Mouse (Mus musculus): ENCODE measurements around the gene Iqcn.

The Iqcn gene

GRCm38 (mm10) chr8:70724216-70724615 lies 21.0 kb downstream of the Iqcn start:
- no peak for DNase-seq (ENCODE audit: extremely low read depth, insufficient read length, low spot score)

GRCm38 (mm10) chr8:70725792-70726447 lies 22.7 kb downstream of the Iqcn start:
- DNase-seq (ENCODE audit: extremely low read depth, insufficient read length, low spot score) = no peak

GRCm38 (mm10) chr8:70726721-70727120 lies 23.5 kb downstream of the Iqcn start:
- DNase-seq (ENCODE audit: extremely low read depth, insufficient read length, low spot score) = no peak

GRCm38 (mm10) chr8:70729808-70730475 lies 26.7 kb downstream of the Iqcn start:
- DNase-seq (ENCODE audit: extremely low read depth, insufficient read length, low spot score) = no peak

GRCm38 (mm10) chr8:70730956-70731355 lies 27.7 kb downstream of the Iqcn start:
- DNase-seq (ENCODE audit: extremely low read depth, insufficient read length, low spot score) = no peak

GRCm38 (mm10) chr8:70737705-70738104 lies 34.4 kb downstream of the Iqcn start:
- DNase-seq (ENCODE audit: extremely low read depth, insufficient read length, low spot score) = no peak

DNA sequence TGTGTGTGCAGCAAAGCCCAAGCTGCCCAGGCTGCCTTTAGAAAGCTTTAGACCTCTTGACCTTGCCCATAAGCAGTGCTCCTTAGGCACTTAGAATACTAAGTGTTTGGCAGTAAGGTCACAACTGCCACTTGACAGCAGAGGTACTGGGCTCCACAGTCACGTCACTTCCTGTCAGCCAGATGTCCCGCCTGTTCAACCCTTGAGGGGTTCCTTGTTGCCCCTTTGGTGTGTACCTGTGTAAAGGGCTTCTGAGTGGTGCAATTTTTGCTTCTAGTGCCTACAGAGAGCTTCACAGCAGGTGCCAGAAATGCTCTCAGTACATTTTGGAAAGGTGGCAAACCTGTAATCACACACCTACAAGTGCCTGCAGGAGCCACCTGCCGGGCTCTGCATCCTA lies 35.0 kb downstream of the Iqcn start:
- no peak for DNase-seq (ENCODE audit: extremely low read depth, insufficient read length, low spot score)

DNA sequence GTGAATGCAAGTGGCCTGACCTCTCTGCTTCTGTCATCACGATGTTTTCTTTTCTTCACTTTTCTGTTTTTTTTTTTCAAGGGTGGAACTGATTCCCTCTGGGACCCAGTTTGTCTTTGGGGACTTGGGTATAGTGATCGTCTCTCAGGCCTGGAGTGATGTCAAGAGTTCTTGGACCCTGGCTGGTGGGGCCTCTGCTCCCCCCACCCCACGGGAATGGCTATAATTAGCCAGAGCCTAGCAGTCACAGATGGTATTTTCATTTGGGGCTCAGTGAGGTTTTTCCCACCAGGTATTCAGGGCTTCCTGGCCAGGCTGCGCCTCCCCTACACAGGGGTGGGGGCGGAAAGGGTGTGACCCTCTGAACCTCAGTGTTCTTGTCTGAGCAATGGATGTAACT lies 38.4 kb downstream of the Iqcn start:
- DNase-seq (ENCODE audit: extremely low read depth, insufficient read length, low spot score) = no peak

DNA sequence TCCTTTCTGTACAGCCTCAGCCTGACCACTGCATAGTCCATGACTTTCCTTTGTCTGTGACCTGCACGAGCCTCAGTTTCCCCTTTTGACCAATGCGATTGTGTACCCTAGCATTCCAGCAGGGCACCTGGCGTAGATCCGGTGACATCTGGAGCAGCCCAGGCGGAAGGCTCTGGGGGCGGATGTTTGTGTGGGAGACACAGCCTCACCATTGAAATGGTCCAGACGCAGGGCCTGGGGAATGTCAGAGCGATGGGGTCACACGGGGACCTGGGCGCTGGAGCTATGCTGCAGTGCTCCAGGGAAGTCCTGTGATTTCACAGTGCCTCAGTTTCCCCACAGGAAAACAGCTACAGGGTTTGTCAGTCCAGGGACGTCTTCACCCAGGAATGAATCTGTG lies 38.9 kb downstream of the Iqcn start:
- no peak for DNase-seq (ENCODE audit: extremely low read depth, insufficient read length, low spot score)

DNA sequence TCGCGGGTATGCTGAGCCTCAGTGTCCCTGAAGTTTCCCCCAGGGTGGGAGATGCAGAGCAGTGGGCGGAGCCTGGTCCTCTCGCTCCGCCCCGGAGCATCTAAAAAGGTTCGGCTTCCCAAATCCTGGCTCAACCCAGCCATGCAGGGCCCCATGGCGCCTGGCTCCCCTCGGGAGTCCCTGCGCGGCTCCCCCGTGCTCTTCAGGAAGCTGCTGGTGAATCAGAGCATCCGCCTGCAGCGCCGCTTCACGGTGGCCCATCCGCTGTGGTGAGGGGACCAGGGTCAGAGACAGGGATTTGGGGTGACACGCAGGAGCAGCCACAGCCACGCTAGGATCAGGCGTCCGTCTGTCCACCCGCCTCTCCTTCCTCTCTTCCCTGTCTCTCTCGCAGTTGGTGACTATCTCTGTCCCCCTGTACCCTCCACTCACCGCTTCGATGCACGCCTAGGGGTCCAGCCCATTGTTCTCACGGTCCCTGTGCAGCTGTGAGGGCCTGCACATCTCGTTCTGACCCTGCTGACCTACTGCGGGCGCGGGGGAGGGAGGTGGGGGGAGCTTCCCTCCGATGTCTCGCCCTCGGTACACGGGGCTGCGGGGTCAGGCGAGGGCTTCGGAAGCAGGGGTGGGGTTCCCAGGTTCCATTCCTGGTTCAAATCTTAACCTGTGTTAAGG lies 39.9 kb downstream of the Iqcn start:
- no peak for DNase-seq (ENCODE audit: extremely low read depth, insufficient read length, low spot score)

- DNase-seq (ENCODE audit: extremely low read depth, insufficient read length, low spot score) = no peak
These were observed 40.7 kb downstream of the Iqcn start for GRCm38 (mm10) chr8:70743656-70744590.

DNA sequence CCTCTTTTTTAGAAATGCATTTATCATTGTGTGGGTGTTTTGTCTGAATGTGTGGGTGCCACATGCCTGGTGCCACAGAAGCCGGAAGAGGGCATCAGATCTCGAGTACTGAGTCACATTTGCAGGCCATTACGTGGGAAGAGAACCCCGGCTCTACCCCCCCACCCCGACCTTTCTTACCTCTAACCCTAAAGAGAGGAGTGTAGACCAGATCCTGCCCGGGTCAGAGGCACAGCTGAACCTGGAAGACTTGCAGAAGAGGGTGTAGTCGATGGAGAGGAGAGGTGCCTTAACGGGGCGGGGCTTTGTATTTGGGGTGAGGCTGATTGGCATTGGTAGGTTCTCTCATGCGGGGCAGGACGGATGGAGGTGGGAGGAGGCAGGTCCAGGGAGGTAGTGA lies 41.5 kb downstream of the Iqcn start:
- no peak for DNase-seq (ENCODE audit: extremely low read depth, insufficient read length, low spot score)

GRCm38 (mm10) chr8:70745691-70746220 lies 42.5 kb downstream of the Iqcn start:
- DNase-seq (ENCODE audit: extremely low read depth, insufficient read length, low spot score) = no peak

DNA sequence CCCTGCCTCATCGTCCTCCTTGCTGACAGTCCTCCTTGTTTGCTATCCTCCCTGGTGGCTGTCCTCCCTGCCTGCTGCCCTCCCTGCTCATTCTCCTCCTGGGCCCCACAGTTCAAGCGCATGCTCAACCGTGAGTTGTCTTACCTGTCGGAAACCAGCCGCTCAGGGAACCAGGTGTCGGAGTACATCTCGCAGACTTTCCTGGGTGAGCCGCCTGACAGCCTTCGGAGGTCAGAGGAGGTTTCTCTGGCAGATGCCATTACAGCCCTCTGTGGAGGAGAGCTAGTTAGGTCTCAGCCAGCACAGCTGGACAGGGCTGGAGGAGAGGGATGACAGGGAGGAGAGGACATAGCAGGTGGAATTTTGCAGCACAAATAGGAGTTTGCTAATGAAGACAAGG lies 43.4 kb downstream of the Iqcn start:
- DNase-seq (ENCODE audit: extremely low read depth, insufficient read length, low spot score) = no peak

DNA sequence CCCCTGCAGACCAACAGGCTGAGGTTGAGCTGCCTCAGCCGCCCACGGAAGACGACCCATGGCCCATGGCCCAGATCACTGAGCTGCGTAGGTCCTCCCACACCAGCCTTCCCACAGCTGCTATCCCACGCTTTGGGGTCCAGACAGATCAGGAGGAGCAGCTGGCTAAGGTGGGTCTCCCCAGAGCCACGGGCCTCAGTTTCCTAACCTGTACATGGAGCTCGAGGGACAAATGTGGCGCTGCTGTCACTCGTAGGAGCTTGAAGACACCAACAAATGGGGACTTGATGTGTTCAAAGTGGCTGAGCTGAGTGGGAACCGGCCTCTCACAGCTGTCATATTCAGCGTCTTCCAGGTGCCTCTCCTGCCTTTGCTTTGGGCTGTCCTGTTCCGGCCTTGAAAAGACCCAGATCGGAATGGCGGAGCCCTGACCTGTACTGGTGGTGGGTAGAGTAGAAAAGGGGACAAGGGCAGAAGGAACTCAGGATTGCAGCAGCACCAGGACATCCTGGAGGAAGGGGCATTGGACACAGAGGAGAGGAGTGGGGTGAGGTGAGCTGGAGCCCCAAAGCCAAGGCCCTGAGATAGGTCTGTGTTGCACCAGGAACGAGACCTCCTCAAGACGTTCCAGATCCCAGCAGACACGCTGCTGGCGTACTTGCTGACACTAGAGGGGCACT lies 44.1 kb downstream of the Iqcn start:
- no peak for DNase-seq (ENCODE audit: extremely low read depth, insufficient read length, low spot score)

DNA sequence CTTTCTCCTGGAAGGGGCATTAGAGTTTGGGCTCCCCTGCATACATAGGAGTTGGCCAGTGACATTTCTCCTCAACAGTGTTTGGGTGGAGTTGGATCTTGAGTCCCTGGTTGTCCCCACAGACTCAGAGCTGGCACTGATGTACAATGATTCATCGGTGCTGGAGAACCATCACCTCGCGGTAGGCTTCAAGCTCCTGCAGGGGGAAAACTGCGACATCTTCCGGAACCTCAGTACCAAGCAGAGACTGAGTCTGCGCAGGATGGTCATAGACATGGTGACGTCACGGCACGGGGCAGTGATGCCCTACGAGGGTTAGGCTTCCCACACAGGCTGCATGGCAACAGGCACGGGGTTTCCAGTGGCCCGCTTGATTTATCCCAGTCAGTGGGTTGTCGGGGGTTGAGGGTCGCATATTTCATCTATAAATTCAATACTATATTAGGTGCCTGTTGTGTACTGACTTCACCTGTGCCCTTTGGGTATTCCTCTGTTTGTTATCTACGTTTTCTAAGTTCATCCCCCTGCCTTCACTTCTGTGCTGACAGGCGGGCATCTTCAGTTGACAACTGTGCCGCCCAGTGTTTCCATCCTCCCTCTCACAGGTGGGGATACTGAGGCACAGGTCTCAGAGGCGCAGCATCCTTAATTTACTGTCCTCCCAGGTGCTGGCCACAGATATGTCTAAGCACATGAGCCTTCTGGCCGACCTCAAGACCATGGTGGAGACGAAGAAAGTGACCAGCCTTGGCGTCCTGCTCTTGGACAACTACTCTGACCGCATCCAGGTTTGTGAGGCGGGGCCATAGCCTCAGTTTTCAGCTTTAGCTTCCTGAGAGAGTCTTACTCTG lies 45.2 kb downstream of the Iqcn start:
- no peak for DNase-seq (ENCODE audit: extremely low read depth, insufficient read length, low spot score)

- DNase-seq (ENCODE audit: extremely low read depth, insufficient read length, low spot score) = no peak
These were observed 45.9 kb downstream of the Iqcn start for GRCm38 (mm10) chr8:70749097-70749674.

GRCm38 (mm10) chr8:70750128-70750680 lies 46.9 kb downstream of the Iqcn start:
- no peak for DNase-seq (ENCODE audit: extremely low read depth, insufficient read length, low spot score)
